Mouse (Mus musculus): ENCODE data around the gene Timm22.

Gene Timm22

GRCm38 (mm10) chr11:76436864-76437437 lies 30.2 kb downstream of the Timm22 start:
- peak; percentile 88 for DNase-seq

- no peak for DNase-seq
These were observed 32.9 kb downstream of the Timm22 start for GRCm38 (mm10) chr11:76439666-76440065.

- no peak for DNase-seq
These were observed 38.7 kb downstream of the Timm22 start for GRCm38 (mm10) chr11:76445459-76445858.

- no peak for DNase-seq
These were observed 39.5 kb downstream of the Timm22 start for GRCm38 (mm10) chr11:76446251-76446650.

GRCm38 (mm10) chr11:76449520-76450201 lies 42.9 kb downstream of the Timm22 start:
- no peak for DNase-seq

- DNase-seq, result no peak
These were observed 43.4 kb downstream of the Timm22 start for GRCm38 (mm10) chr11:76450202-76450561.

- peak; percentile 82 for DNase-seq
These were observed 47.7 kb downstream of the Timm22 start for GRCm38 (mm10) chr11:76454492-76454891.

- peak; percentile 93 for DNase-seq
These were observed 49.5 kb downstream of the Timm22 start for GRCm38 (mm10) chr11:76456233-76456632.

GRCm38 (mm10) chr11:76456897-76457296 lies 50.1 kb downstream of the Timm22 start:
- DNase-seq, result no peak

GRCm38 (mm10) chr11:76458730-76459129 lies 52.0 kb downstream of the Timm22 start:
- DNase-seq, result no peak

- no peak for DNase-seq
These were observed 52.7 kb downstream of the Timm22 start for GRCm38 (mm10) chr11:76459489-76459888.

- no peak for DNase-seq
These were observed 54.4 kb downstream of the Timm22 start for GRCm38 (mm10) chr11:76461201-76461600.

- DNase-seq, result no peak
These were observed 54.9 kb downstream of the Timm22 start for GRCm38 (mm10) chr11:76461696-76462095.

GRCm38 (mm10) chr11:76465879-76466278 lies 59.1 kb downstream of the Timm22 start:
- DNase-seq, result no peak
